Mouse (Mus musculus): Measurements from ENCODE around the gene Proser2. TPM values are rescaled to one million over a fixed set of nuclear protein-coding genes. Genes with fewer than 3 reads are reported as not detected.
A peak's percentile ranks its signal among the peaks of the same experiment; 100 is the strongest.

Proser2 gene
- polyA plus RNA-seq, 1 experiment from 2014 or later = 9.0 TPM

GRCm38 (mm10) chr2:6074891-6075529, 55.0 kb downstream of the Proser2 start:
- Histone ChIP-seq H3K27me3 (replicated peaks; ENCODE audit: control insufficient read depth, insufficient read depth, low read length) (no peaks in the 10 kb centered on the region), H3K4me2 (replicated peaks; ENCODE audit: low read depth) (no peak overlapping the region), H3K9me3 (ENCODE audit: control insufficient read depth) (no peaks in the 10 kb centered on the region), H3K4me3 (ENCODE audit: low read depth, low read length) (no peak overlapping the region), H3K9ac (ENCODE audit: low read depth, low read length) (no peak overlapping the region), H3K4me1 (replicated peaks; ENCODE audit: control insufficient read depth, insufficient read depth, low read length) (peaks cover 11% of the 10 kb centered on the region; the same call in 1 of the 2 replicates), H3K36me3 (ENCODE audit: control insufficient read depth, insufficient read depth) (no peaks in the 10 kb centered on the region), H3K27ac (ENCODE audit: low read depth, low read length) (no peak overlapping the region)
- 50% methylated on average over 10 of the region's 10 CpGs for WGBS
- TF ChIP-seq CTCF (IDR thresholded peaks at IDR 0.05; ENCODE audit: low read depth) = no peak
- ATAC-seq = no peak

DNA sequence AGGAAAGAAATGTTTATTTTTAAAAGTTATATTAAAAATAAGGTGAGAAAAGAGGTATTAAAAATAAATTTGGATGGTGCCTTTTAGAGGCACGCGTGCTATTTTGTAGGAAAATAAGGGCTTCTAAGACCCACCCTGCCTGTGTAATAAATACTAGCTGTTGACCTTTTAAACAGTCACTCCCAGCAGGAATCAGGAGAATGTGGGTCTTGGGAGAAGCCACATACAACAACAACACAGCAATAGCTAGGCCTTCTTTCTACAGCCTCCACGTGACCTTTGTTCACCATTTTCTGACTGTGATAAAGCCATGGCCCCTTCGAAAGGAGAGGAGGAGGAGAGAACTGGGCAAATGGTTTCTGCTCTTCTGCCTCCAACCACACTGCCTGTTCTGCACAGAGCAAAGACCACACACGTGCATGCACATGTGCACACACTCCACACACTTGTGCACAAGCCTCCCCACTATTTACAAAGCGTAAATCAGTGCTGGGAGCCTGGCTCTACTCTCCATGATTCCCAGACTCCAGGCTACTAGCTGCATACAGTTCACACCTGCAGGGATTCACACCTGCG, 57.2 kb downstream of the Proser2 start:
- TF ChIP-seq CTCF (IDR thresholded peaks at IDR 0.05; ENCODE audit: low read depth) = no peak
- no peak for ATAC-seq
- Histone ChIP-seq H3K27me3 (replicated peaks; ENCODE audit: control insufficient read depth, insufficient read depth, low read length) (no peaks in the 10 kb centered on the region), H3K4me1 (replicated peaks; ENCODE audit: control insufficient read depth, insufficient read depth, low read length) (peaks cover 11% of the 10 kb centered on the region; the same call in 1 of the 2 replicates), H3K9me3 (ENCODE audit: control insufficient read depth) (no peaks in the 10 kb centered on the region), H3K27ac (ENCODE audit: low read depth, low read length) (no peak overlapping the region), H3K9ac (ENCODE audit: low read depth, low read length) (no peak overlapping the region), H3K4me2 (replicated peaks; ENCODE audit: low read depth) (no peak overlapping the region), H3K4me3 (ENCODE audit: low read depth, low read length) (no peak overlapping the region), H3K36me3 (ENCODE audit: control insufficient read depth, insufficient read depth) (no peaks in the 10 kb centered on the region)
- 40% methylated on average over 7 of the region's 7 CpGs for WGBS

DNA sequence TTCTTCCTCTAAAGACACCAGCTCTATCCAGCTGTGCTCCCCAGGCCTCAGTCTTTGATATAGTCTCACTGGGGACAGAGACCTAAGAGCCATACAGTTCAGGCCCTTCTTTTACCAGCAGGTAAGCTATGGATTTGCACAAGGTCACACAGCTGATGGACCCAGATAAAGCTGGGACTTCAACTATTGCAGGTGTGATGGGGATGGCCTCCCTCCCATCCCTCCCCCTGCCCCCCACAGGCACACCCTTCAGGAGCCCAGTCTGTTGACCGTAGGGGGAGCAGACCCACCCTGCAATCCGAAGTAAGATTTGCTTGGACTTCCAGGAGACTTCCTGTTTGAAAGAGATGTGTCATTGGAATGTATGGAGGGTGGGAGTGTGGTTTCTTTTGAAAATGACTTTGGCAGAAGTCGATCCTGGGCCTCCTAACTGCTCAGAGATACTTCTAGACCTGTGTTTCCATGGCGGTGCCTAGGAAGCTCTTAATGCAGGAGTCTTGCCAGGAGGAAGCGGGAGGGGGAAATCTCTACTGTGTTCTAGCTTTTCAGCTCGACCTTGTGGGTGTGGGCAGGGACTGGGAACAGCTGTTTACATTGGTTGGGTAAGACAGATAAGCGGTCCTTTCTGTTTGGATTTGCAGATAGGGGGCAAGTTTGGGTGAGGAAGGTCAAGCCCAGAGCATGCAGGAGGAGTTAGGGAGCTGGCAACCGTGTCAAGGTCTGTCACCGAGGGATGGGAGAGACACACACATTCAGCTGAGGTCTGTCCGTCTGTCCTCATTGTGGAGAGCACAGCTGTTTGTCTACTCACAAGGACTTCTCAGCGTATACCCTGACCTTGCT, 58.2 kb downstream of the Proser2 start:
- ATAC-seq = peak; percentile 74
- 15% methylated on average over 11 of the region's 11 CpGs for WGBS
- H3K4me3 ChIP-seq (ENCODE audit: low read depth, low read length) = no peak overlapping the region
- no peak overlapping the region for H3K4me2 ChIP-seq (replicated peaks; ENCODE audit: low read depth)
- H3K27me3 ChIP-seq (replicated peaks; ENCODE audit: control insufficient read depth, insufficient read depth, low read length) = no peaks in the 10 kb centered on the region
- no peaks in the 10 kb centered on the region for H3K36me3 ChIP-seq (ENCODE audit: control insufficient read depth, insufficient read depth)
- peaks cover 11% of the 10 kb centered on the region; the same call in 1 of the 2 replicates for H3K4me1 ChIP-seq (replicated peaks; ENCODE audit: control insufficient read depth, insufficient read depth, low read length)
- 0 out of 2 replicates have a peak, but pooled peaks have one; percentile 2 for TF ChIP-seq CTCF (IDR thresholded peaks at IDR 0.05; ENCODE audit: low read depth)
- no peaks in the 10 kb centered on the region for H3K9me3 ChIP-seq (ENCODE audit: control insufficient read depth)
- H3K27ac ChIP-seq (ENCODE audit: low read depth, low read length) = no peak overlapping the region; the same call in 1 of the 2 replicates
- H3K9ac ChIP-seq (ENCODE audit: low read depth, low read length) = no peak overlapping the region

GRCm38 (mm10) chr2:6070925-6071324, 59.1 kb downstream of the Proser2 start:
- H3K4me2 ChIP-seq (replicated peaks; ENCODE audit: low read depth) = no peak overlapping the region
- H3K4me3 ChIP-seq (ENCODE audit: low read depth, low read length) = no peak overlapping the region
- H3K27ac ChIP-seq (ENCODE audit: low read depth, low read length) = no peak overlapping the region
- H3K9ac ChIP-seq (ENCODE audit: low read depth, low read length) = no peak overlapping the region
- TF ChIP-seq CTCF (IDR thresholded peaks at IDR 0.05; ENCODE audit: low read depth) = no peak
- H3K36me3 ChIP-seq (ENCODE audit: control insufficient read depth, insufficient read depth) = no peaks in the 10 kb centered on the region
- H3K4me1 ChIP-seq (replicated peaks; ENCODE audit: control insufficient read depth, insufficient read depth, low read length) = peaks cover 11% of the 10 kb centered on the region; the same call in 1 of the 2 replicates
- 48% methylated on average over 11 of the region's 11 CpGs for WGBS
- no peak for ATAC-seq
- H3K9me3 ChIP-seq (ENCODE audit: control insufficient read depth) = no peaks in the 10 kb centered on the region
- no peaks in the 10 kb centered on the region for H3K27me3 ChIP-seq (replicated peaks; ENCODE audit: control insufficient read depth, insufficient read depth, low read length)

GRCm38 (mm10) chr2:6067341-6067740, 62.7 kb downstream of the Proser2 start:
- H3K27me3 ChIP-seq (replicated peaks; ENCODE audit: control insufficient read depth, insufficient read depth, low read length) = no peaks in the 10 kb centered on the region
- H3K36me3 ChIP-seq (ENCODE audit: control insufficient read depth, insufficient read depth) = no peaks in the 10 kb centered on the region
- H3K4me3 ChIP-seq (ENCODE audit: low read depth, low read length) = no peak overlapping the region
- H3K4me1 ChIP-seq (replicated peaks; ENCODE audit: control insufficient read depth, insufficient read depth, low read length) = peaks cover 8% of the 10 kb centered on the region; the same call in 1 of the 2 replicates
- no peak overlapping the region for H3K4me2 ChIP-seq (replicated peaks; ENCODE audit: low read depth)
- H3K9ac ChIP-seq (ENCODE audit: low read depth, low read length) = no peak overlapping the region
- no peak for TF ChIP-seq CTCF (IDR thresholded peaks at IDR 0.05; ENCODE audit: low read depth)
- ATAC-seq = no peak
- 97% methylated on average over 6 of the region's 6 CpGs for WGBS
- H3K9me3 ChIP-seq (ENCODE audit: control insufficient read depth) = no peaks in the 10 kb centered on the region
- H3K27ac ChIP-seq (ENCODE audit: low read depth, low read length) = no peak overlapping the region

Measured in intestine, postnatal 0 days (tissue).